Mouse (Mus musculus) heart, embryonic 11.5 days (tissue): ENCODE results near the gene Cyp3a59. TPM values are rescaled to one million over a fixed set of nuclear protein-coding genes. Genes with fewer than 3 reads are reported as not detected.
"Not testable (repeated sequence)": the region's sequence is repeated elsewhere in the genome, so short reads cannot be mapped to it uniquely, and the experiment has no call there.

Experiments used
- ATAC-seq: fragments of 200-750 bp; cut with Nextera tagmentation; replicated peaks from 2 replicates; pipeline ENCODE4 v1.8.0; 2017; ENCODE audit warnings: moderate library complexity; ENCODE audit not compliant: insufficient number of reproducible peaks, low FRiP score, low TSS enrichment
- H3K27ac ChIP-seq: fragments of 300-500 bp; sonication (generic); 2 replicates; pipeline ENCODE4 v1.5.1; 2014; ENCODE audit warnings: mild to moderate bottlenecking, low read depth, low read length
- H3K27me3 ChIP-seq: fragments of 300-500 bp; sonication (generic); 2 replicates; pipeline ENCODE4 v1.6.1; 2014; ENCODE audit warnings: mild to moderate bottlenecking, low read length, mixed read lengths; ENCODE audit not compliant: control insufficient read depth, insufficient read depth
- H3K36me3 ChIP-seq: fragments of 300-500 bp; sonication (generic); 2 replicates; pipeline ENCODE4 v1.6.1; 2014; ENCODE audit warnings: mild to moderate bottlenecking, low read length, moderate library complexity, mixed read lengths; ENCODE audit not compliant: control insufficient read depth, insufficient read depth
- H3K4me1 ChIP-seq: fragments of 300-500 bp; sonication (generic); 2 replicates; pipeline ENCODE4 v1.6.1; 2014; ENCODE audit warnings: low read length; ENCODE audit not compliant: control insufficient read depth, insufficient read depth
- H3K4me2 ChIP-seq: fragments of 300-500 bp; sonication (generic); 2 replicates; pipeline ENCODE4 v1.6.1; 2014; ENCODE audit warnings: mild to moderate bottlenecking, moderate library complexity
- H3K4me3 ChIP-seq: fragments of 300-500 bp; sonication (generic); 2 replicates; pipeline ENCODE4 v1.5.1; 2014; ENCODE audit warnings: low read depth, low read length
- H3K9ac ChIP-seq: fragments of 300-500 bp; sonication (generic); 2 replicates; pipeline ENCODE4 v1.6.1; 2014; ENCODE audit warnings: mild to moderate bottlenecking, low read depth, low read length, moderate library complexity
- H3K9me3 ChIP-seq: fragments of 300-500 bp; sonication (generic); replicated peaks from 2 replicates; pipeline ENCODE4 v1.6.1; 2016; ENCODE audit warnings: low read length; ENCODE audit not compliant: control insufficient read depth
- WGBS: fragments of 180-500 bp; shearing (Covaris S2); extraction: QIAGEN DNeasy Blood & Tissue Kit; methylation state at CpG from one replicate; pipeline ENCODE4 v1.1.7; 2014; ENCODE audit not compliant: insufficient replicate concordance; 5-methylcytosine and 5-hydroxymethylcytosine counted together
- polyA plus RNA-seq: library from polyadenylated mRNA; unstranded; fragments of >200 nt; fragmentation: Nextera tagmentation; extraction: Ambion mirVana; gene quantifications from 2 replicates; pipeline ENCODE4 v1.2.1, GENCODE M21; 2014

Cyp3a59 gene
- not detected in 2 replicates for polyA plus RNA-seq

GRCm38 (mm10) chr5:146078945-146079344 lies at the start of gene Cyp3a59:
Gene Cyp3a59 (plus strand): TSS chr5:146079257.
- not testable (repeated sequence) for H3K4me1 ChIP-seq, H3K4me3 ChIP-seq, H3K4me2 ChIP-seq, H3K27me3 ChIP-seq, H3K9me3 ChIP-seq, H3K9ac ChIP-seq, H3K36me3 ChIP-seq, ATAC-seq, H3K27ac ChIP-seq

DNA sequence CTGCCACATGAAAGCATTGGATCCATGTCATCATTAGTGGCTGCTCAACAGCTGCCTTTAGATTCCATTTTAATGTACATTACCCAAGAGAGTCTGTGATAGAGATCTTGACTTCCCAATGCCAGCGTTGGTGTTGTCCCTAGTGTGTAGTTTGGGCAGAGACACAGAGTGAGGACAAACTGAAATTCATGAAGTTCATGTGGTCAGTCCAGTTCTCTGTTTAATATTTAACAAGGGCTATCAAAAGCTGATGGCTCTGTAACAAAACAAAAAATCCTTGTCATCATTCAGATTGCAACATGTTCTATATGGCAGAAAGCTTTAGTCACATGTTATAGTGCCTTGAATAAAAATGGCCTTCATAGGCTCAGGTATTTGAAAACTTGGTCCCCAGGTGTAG lies 9.0 kb upstream of the Cyp3a59 start:
- H3K4me2 ChIP-seq, result no peak overlapping the region
- peaks cover 9% of the 10 kb centered on the region for H3K9me3 ChIP-seq
- H3K27me3 ChIP-seq, result no peaks in the 10 kb centered on the region
- no peaks in the 10 kb centered on the region for H3K36me3 ChIP-seq
- H3K4me3 ChIP-seq, result no peak overlapping the region
- no peaks in the 10 kb centered on the region for H3K4me1 ChIP-seq
- no peak overlapping the region for H3K27ac ChIP-seq
- WGBS, result 51% methylated on average over 1 of the region's 1 CpGs
- H3K9ac ChIP-seq, result no peak overlapping the region
- ATAC-seq, result no peak

- Histone ChIP-seq H3K27ac (no peak overlapping the region), H3K27me3 (no peaks in the 10 kb centered on the region), H3K9ac (no peak overlapping the region), H3K4me3 (no peak overlapping the region), H3K36me3 (no peaks in the 10 kb centered on the region), H3K9me3 (peaks cover 3% of the 10 kb centered on the region; the same call in 1 of the 2 replicates), H3K4me1 (no peaks in the 10 kb centered on the region), H3K4me2 (no peak overlapping the region)
- ATAC-seq, result no peak
- WGBS, result 34% methylated on average over 2 of the region's 2 CpGs
Measured at GRCm38 (mm10) chr5:146147903-146148302, 68.8 kb downstream of the Cyp3a59 start.

GRCm38 (mm10) chr5:146150454-146150853 lies 71.4 kb downstream of the Cyp3a59 start:
- no peak overlapping the region for H3K27ac ChIP-seq
- H3K9me3 ChIP-seq, result 0 out of 2 replicates have a peak, but pooled peaks cover 3% of the 10 kb centered on the region
- no peak overlapping the region for H3K4me2 ChIP-seq
- WGBS, result 62% methylated on average over 3 of the region's 3 CpGs
- H3K9ac ChIP-seq, result no peak overlapping the region
- H3K27me3 ChIP-seq, result no peaks in the 10 kb centered on the region
- H3K36me3 ChIP-seq, result no peaks in the 10 kb centered on the region
- ATAC-seq, result no peak
- H3K4me3 ChIP-seq, result no peak overlapping the region
- H3K4me1 ChIP-seq, result no peaks in the 10 kb centered on the region

- not testable (repeated sequence) for ATAC-seq, H3K27me3 ChIP-seq, H3K36me3 ChIP-seq, H3K9me3 ChIP-seq, H3K4me2 ChIP-seq, H3K9ac ChIP-seq, H3K4me3 ChIP-seq, H3K27ac ChIP-seq, H3K4me1 ChIP-seq
- WGBS, result 89% methylated on average over 4 of the region's 4 CpGs
Measured at GRCm38 (mm10) chr5:146158326-146158725, 79.3 kb downstream of the Cyp3a59 start.

DNA sequence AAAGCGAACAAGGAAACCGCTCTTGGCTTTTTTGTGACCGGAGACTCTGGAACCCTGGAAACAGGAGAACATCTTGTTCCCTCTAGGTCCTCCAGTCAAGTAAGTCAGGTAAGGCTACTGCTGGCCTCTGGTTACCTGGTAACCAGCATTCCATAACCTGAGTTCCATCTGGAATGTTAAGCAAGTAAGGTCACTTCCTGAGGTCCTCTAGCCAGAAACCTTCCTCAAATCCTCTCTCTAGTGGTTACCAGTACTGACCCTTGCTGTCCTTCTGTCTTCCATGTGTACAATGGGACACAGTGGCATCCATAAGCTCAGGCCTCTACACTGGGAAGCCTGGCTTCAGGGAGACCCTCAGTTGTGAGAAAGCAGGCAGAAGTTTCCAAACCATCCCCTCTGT lies 81.4 kb downstream of the Cyp3a59 start, which contains the start of gene Gm5565:
Gm5565 (minus strand) TSS at position 101 of the 400 bp plus-strand sequence.
- H3K27ac ChIP-seq, H3K4me1 ChIP-seq, ATAC-seq, H3K4me2 ChIP-seq, H3K9ac ChIP-seq, H3K9me3 ChIP-seq, H3K4me3 ChIP-seq, H3K27me3 ChIP-seq, H3K36me3 ChIP-seq: not testable (repeated sequence)
- WGBS, result 84% methylated on average over 3 of the region's 3 CpGs

Other genes starting within 250 kb of the Cyp3a59 start
- not detected in 2 replicates for gene Cyp3a11, start 199.3 kb upstream of the Cyp3a59 start, polyA plus RNA-seq
- gene Cyp3a25, start 69.6 kb upstream of the Cyp3a59 start, polyA plus RNA-seq, result not detected in 2 replicates
- gene Gm5565, start 81.3 kb downstream of the Cyp3a59 start, polyA plus RNA-seq, result not detected in 2 replicates
- not detected in 2 replicates for gene Gm6309, start 91.5 kb downstream of the Cyp3a59 start, polyA plus RNA-seq
- gene 1700001J03Rik, start 106.0 kb downstream of the Cyp3a59 start, polyA plus RNA-seq, result not detected in 2 replicates
- gene Rnf6, start 142.3 kb downstream of the Cyp3a59 start, polyA plus RNA-seq, result 29.8 and 40.7 TPM in 2 replicates
- 19.9 and 24.0 TPM in 2 replicates for gene Cdk8, start 152.0 kb downstream of the Cyp3a59 start, polyA plus RNA-seq